Mouse (Mus musculus) heart, embryonic 13.5 days (tissue): ENCODE results near the gene Snx12. TPM values are rescaled to one million over a fixed set of nuclear protein-coding genes. Genes with fewer than 3 reads are reported as not detected.

ENCODE experiments used
- ATAC-seq: fragments of 200-750 bp; cut with Nextera tagmentation; 2 replicates; pipeline ENCODE4 v1.8.0; 2017; ENCODE audit warnings: moderate TSS enrichment; ENCODE audit not compliant: insufficient number of reproducible peaks, low FRiP score, low TSS enrichment; ENCODE audit errors: extremely low read depth
- H3K27ac ChIP-seq: fragments of 300-500 bp; sonication (generic); replicated peaks from 2 replicates; pipeline ENCODE4 v1.5.1; 2015; ENCODE audit warnings: moderate library complexity, mild to moderate bottlenecking, inconsistent platforms
- H3K27me3 ChIP-seq: fragments of 300-500 bp; sonication (generic); replicated peaks from 2 replicates; pipeline ENCODE4 v1.6.1; 2015; ENCODE audit warnings: mild to moderate bottlenecking, inconsistent platforms
- H3K36me3 ChIP-seq: fragments of 300-500 bp; sonication (generic); 2 replicates; pipeline ENCODE4 v1.6.1; 2015; ENCODE audit warnings: mild to moderate bottlenecking, inconsistent platforms
- H3K4me1 ChIP-seq: fragments of 300-500 bp; sonication (generic); 2 replicates; pipeline ENCODE4 v1.6.1; 2015; ENCODE audit warnings: inconsistent platforms
- H3K4me2 ChIP-seq: fragments of 300-500 bp; sonication (generic); 2 replicates; pipeline ENCODE4 v1.6.1; 2015; ENCODE audit warnings: inconsistent platforms, mild to moderate bottlenecking, moderate library complexity
- H3K4me3 ChIP-seq: fragments of 300-500 bp; sonication (generic); 2 replicates; pipeline ENCODE4 v1.5.1; 2015; ENCODE audit warnings: moderate library complexity, mild to moderate bottlenecking, inconsistent platforms
- H3K9ac ChIP-seq: fragments of 300-500 bp; sonication (generic); 2 replicates; pipeline ENCODE4 v1.6.1; 2015; ENCODE audit warnings: inconsistent platforms, mild to moderate bottlenecking, moderate library complexity
- H3K9me3 ChIP-seq: fragments of 300-500 bp; sonication (generic); 2 replicates; pipeline ENCODE4 v1.6.1; 2016; ENCODE audit warnings: inconsistent platforms
- WGBS: fragments of 180-500 bp; shearing (Covaris S2); methylation state at CpG from one replicate; pipeline ENCODE4 v1.1.7; 2015; ENCODE audit warnings: mixed read lengths; 5-methylcytosine and 5-hydroxymethylcytosine counted together
- polyA plus RNA-seq: library from polyadenylated mRNA; unstranded; fragments of >200 nt; fragmentation: Nextera tagmentation; extraction: Ambion mirVana; gene quantifications from 2 replicates; pipeline ENCODE4 v1.2.1, GENCODE M21; 2015

Snx12 gene
- polyA plus RNA-seq, result 41.2 and 42.5 TPM in 2 replicates

DNA sequence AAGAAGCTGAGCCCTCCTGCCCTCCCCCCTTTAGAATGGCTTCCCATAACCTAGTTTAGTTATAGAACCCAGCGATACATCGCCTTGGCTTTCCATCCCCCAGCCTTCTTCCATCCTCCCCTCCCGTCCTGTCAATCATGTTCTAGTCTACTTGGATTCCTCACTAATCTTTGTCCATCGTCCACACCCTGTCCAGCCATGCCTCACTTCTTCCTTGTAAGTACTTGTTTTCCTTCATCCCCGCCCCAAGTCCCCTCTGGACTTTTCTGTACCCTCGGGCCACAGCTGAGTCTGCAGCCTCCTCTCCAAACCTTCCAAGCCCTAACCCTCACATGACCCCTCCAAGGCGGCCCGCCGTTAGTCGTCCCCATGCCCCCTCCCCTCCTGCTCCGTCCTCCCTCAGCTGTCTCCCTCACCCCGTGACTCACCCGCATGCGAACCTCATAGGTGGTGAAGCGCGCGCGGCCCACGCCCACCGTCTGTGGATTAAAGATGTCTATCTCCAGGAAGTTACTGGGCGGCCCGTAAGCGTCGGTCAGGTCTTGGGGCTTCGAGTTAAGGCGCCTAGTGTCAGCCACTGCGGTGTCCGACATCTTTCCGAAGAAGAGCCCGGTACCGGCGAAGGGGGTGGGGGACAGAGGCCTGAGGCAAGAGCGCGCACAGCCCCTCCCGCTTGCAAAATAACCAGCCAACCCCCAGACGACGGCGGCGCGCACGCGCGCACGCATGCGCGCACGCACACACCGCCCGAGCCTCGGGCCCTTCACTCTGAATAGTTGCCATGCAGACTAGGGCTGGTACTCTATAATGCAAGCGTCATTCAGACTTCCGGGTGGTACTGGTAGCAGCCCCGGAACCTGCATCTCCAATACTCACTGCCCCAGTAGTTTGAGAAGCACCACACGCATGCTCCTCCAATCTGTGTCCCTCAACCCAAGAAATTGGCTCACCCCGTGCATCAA, at the start of gene Snx12:
TSS of gene Snx12 (minus strand) at position 730 of the 962 bp plus-strand sequence.
- H3K27me3 ChIP-seq, result peaks cover 2% of the 10 kb centered on the region
- H3K4me3 ChIP-seq, result peak within 1 kb of the TSS; percentile 66
- H3K36me3 ChIP-seq, result no peaks in the 10 kb centered on the region
- H3K9ac ChIP-seq, result peak within 1 kb of the TSS; percentile 82
- H3K9me3 ChIP-seq, result no peaks in the 10 kb centered on the region
- peak; percentile 83 for ATAC-seq
- H3K4me1 ChIP-seq, result peaks cover 9% of the 10 kb centered on the region
- H3K4me2 ChIP-seq, result peak within 1 kb of the TSS; percentile 70
- WGBS, result 13% methylated on average over 55 of the region's 55 CpGs
- H3K27ac ChIP-seq, result peak within 1 kb of the TSS; percentile 80

DNA sequence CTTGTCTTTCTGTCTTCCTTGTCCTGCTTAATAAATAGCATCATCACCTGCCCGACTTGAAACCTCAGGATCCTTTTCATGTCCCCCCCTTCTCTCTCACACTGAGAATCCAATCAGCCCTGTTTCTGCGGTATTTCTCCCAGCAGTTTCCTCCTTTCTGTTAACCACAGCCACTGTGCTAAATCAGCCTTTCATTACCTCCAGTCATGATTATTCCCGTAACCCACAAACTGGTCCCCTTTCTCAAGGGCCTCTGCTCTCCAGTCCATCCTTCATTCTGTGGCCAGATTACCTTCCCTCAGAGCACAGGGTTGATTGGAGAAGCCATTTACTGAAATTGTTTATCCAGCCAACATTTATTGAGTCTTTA, 46.4 kb upstream of the Snx12 start, which contains the start of gene Gm20489:
TSS of gene Gm20489 (minus strand) at position 269 of the 370 bp plus-strand sequence.
- peak within 1 kb of the TSS; percentile 35 for H3K4me2 ChIP-seq
- H3K27me3 ChIP-seq, result peaks cover 14% of the 10 kb centered on the region
- no peaks in the 10 kb centered on the region for H3K36me3 ChIP-seq
- H3K4me1 ChIP-seq, result peaks cover 9% of the 10 kb centered on the region
- WGBS, result 48% methylated on average over 3 of the region's 3 CpGs
- H3K9ac ChIP-seq, result no peak within 1 kb of the TSS
- ATAC-seq, result no peak
- no peak within 1 kb of the TSS for H3K27ac ChIP-seq
- peak within 1 kb of the TSS; percentile 14; the same call in 1 of the 2 replicates for H3K4me3 ChIP-seq
- H3K9me3 ChIP-seq, result no peaks in the 10 kb centered on the region

DNA sequence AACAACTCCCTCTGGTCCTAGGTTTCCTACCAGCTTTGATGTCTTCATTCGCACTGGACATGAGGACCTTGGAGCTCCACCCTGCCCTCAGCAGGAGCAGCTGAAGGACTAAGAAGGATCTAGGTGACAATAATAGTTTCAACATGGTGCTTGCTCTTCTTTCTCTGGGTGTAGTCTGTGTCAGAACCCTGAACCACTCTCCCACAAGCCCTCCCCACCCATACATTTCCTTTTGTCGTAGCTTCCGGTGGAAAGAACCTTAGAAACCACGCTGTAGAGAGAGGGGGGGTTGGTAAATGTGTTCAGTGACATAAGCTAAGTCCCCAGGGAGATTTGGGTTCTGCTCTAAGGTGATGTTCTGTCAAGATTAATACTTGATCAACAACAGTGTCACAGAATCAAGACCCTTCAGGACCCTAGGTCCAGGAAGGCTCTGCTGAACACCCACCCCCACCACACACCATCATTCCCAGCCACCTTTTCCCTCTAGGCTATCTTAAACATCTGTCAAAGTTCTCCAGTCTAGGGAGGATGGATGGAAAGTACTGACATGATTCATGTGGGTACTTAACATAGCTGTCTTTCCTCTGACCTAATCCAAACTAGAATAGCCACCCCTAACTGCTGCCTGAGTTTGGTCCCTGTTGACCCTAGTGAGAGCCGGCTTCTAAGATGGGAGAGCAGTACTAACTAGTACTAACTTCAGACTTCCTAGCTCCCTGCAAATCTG, 45.8 kb upstream of the Snx12 start, which contains the start of gene Il2rg:
TSS of gene Il2rg (minus strand) at position 231 of the 730 bp plus-strand sequence.
- H3K36me3 ChIP-seq, result no peaks in the 10 kb centered on the region
- ATAC-seq, result no peak
- 41% methylated on average over 5 of the region's 5 CpGs for WGBS
- no peak within 1 kb of the TSS for H3K9ac ChIP-seq
- H3K9me3 ChIP-seq, result no peaks in the 10 kb centered on the region
- H3K4me2 ChIP-seq, result peak within 1 kb of the TSS; percentile 35
- H3K4me3 ChIP-seq, result peak within 1 kb of the TSS; percentile 14
- H3K27me3 ChIP-seq, result peaks cover 9% of the 10 kb centered on the region
- peaks cover 9% of the 10 kb centered on the region for H3K4me1 ChIP-seq
- H3K27ac ChIP-seq, result no peak within 1 kb of the TSS

GRCm38 (mm10) chrX:101266631-101267030, 44.3 kb upstream of the Snx12 start:
- WGBS, result 91% methylated on average over 6 of the region's 6 CpGs
- Histone ChIP-seq H3K4me2 (no peak overlapping the region), H3K9me3 (no peaks in the 10 kb centered on the region), H3K9ac (no peak overlapping the region), H3K4me3 (no peak overlapping the region), H3K27me3 (no peaks in the 10 kb centered on the region; the same call in none of the 2 replicates), H3K4me1 (peaks cover 9% of the 10 kb centered on the region), H3K36me3 (no peaks in the 10 kb centered on the region), H3K27ac (no peak overlapping the region)
- ATAC-seq, result no peak

- Histone ChIP-seq H3K27me3 (no peaks in the 10 kb centered on the region; the same call in none of the 2 replicates), H3K9ac (no peak within 1 kb of the TSS), H3K4me3 (no peak within 1 kb of the TSS), H3K4me2 (no peak within 1 kb of the TSS), H3K27ac (no peak within 1 kb of the TSS), H3K36me3 (peaks cover 2% of the 10 kb centered on the region), H3K9me3 (no peaks in the 10 kb centered on the region), H3K4me1 (peaks cover 23% of the 10 kb centered on the region)
- no peak for ATAC-seq
- WGBS, result 63% methylated on average over 1 of the region's 1 CpGs
Measured at GRCm38 (mm10) chrX:101263892-101264291, 41.5 kb upstream of the Snx12 start, which contains the start of gene Gm614. Gene Gm614, minus strand, starts transcription at chrX:101263992.

DNA sequence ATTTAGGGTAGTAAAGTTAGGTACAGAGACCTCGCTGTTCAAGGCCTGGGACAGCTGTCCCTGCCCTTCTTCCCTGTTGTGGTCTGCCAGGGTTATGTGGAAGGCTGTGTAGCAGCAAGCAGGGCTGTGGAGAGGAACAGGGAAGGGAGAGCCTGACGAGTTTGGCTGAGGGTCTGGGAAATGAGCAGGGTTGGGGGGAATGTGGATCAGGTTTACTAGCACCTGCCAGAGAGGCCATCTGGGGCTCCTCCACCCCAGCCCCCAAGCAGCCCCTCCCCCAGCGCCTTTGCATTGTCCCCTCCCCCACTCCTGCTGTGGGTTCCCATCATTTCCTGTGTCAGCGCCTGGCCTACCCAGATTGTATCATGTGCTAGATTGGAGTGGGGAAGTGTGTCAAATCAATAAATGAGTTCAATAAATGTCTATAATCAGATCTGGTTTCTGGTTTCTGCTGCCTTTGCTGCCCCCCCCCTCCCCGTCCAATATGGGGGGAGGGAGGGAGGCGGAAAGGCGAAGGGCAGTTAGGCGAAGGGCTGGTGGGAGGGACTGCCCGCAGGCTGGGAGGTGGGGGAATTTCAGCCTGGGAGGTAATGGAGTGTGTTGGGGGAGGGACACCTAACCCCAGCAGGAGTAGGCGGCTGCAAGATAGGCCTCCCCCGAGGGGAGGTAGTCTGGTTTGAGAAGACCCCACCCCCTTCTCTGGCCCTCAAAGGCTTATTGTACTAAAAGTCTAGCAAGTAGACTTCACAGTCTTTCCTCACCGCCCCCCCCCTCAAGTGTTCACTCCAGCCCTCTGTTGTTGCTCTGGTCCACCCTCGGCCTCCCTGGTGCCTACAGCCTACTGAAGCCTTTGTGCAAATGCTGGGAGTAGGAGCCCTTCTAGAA, 38.3 kb upstream of the Snx12 start:
- peaks cover 11% of the 10 kb centered on the region for H3K36me3 ChIP-seq
- H3K4me1 ChIP-seq, result peaks cover 23% of the 10 kb centered on the region
- no peak overlapping the region for H3K4me3 ChIP-seq
- peak overlapping the region; percentile 27 for H3K4me2 ChIP-seq
- H3K9me3 ChIP-seq, result no peaks in the 10 kb centered on the region
- H3K27ac ChIP-seq, result peak overlapping the region; percentile 76
- ATAC-seq, result no peak; the same call in 1 of the 2 replicates
- peak overlapping the region; percentile 56; the same call in 1 of the 2 replicates for H3K9ac ChIP-seq
- H3K27me3 ChIP-seq, result peaks cover under 1% of the 10 kb centered on the region; the same call in 1 of the 2 replicates
- 18% methylated on average over 13 of the region's 13 CpGs for WGBS

DNA sequence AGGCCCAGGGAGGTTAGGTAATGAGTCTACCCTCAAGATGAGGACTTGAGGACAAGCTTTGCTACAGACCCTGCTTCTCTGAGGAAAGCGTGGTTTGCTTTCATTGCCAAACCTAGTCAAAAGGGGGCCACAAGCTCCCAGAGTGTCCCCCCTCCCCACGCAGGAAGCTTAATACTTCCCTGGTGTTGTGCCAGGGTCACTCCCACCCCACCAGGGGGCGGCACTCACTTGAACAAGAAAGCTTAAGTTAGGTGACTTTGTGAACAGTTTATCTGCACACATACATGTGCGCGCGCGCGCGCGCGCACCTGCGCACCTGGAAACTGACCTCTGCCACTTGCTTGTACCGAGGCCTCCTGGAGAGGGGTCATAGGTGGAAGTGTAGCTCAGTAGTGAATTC, 34.2 kb upstream of the Snx12 start:
- Histone ChIP-seq H3K4me1 (peaks cover 18% of the 10 kb centered on the region; the same call in 1 of the 2 replicates), H3K27me3 (peaks cover 4% of the 10 kb centered on the region; the same call in 1 of the 2 replicates), H3K4me2 (peak overlapping the region; percentile 73; the same call in 1 of the 2 replicates), H3K9ac (no peak overlapping the region; the same call in 1 of the 2 replicates), H3K4me3 (peak overlapping the region; percentile 64; the same call in 1 of the 2 replicates), H3K9me3 (0 out of 2 replicates have a peak, but pooled peaks cover 6% of the 10 kb centered on the region), H3K36me3 (peaks cover 11% of the 10 kb centered on the region), H3K27ac (no peak overlapping the region)
- WGBS, result 72% methylated on average over 13 of the region's 13 CpGs
- ATAC-seq, result no peak

DNA sequence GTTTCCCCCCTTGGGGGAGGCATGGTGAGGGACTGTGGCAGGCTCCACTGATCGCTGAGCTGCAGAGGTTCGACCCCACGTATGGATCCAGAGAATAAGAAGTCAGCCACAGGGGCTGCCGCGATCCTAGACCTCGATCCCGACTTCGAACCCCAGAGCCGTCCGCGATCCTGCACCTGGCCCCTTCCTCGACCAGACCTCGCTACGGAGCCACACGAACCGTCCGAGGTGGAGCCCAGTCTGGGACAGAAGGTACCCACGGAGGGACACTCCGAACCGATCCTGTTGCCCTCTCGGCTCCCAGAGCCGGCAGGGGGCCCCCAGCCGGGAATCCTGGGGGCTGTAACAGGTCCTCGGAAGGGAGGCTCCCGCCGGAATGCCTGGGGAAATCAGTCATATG, 32.4 kb upstream of the Snx12 start:
- Histone ChIP-seq H3K4me2 (peak overlapping the region; percentile 73), H3K27ac (peak overlapping the region; percentile 70), H3K4me1 (peaks cover 3% of the 10 kb centered on the region; the same call in 1 of the 2 replicates), H3K36me3 (peaks cover 11% of the 10 kb centered on the region), H3K9me3 (0 out of 2 replicates have a peak, but pooled peaks cover 6% of the 10 kb centered on the region), H3K9ac (peak overlapping the region; percentile 83), H3K4me3 (peak overlapping the region; percentile 64), H3K27me3 (peaks cover 4% of the 10 kb centered on the region; the same call in 1 of the 2 replicates)
- WGBS, result 11% methylated on average over 26 of the region's 26 CpGs
- no peak for ATAC-seq

DNA sequence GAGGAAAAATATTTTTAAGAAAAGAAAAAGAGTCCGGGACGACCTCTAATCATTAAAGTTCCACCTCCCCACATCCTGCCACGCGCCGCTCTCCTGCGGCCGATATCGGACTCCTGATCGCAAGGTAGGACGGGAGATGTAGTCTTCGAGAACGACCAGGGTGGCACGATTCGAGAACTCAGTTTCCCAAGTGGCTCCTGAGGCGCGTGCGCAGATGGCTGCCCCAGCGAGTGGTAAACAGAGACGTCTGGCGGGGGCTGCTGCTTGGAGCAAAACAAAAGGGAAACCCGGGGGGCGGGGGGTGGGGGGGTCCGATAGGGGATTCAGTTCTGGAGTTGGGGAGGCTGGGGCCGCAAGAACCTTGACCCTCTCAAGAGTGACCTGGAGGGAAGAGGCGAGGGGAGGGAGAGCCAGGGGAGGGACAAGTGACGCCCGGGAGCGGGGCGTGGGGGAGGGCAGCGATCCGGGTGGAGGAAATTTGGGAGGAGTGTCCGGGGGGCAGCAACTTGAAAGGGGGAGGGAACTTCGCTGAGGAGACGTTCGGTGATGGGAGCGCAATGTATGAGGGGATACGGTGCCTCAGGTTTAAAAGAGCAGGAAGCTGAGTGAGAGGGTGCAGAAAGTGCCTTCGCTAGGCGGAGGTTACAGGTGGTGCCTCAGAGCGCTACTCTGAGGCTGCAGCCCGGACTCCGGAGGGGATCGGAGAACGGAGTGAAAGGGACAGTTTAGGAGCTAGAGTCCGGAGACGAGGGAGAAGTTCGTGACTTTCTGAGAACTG, 31.8 kb upstream of the Snx12 start, which contains the start of gene Foxo4:
TSS of gene Foxo4 (plus strand) at position 577 of the 778 bp plus-strand sequence.
- Histone ChIP-seq H3K9me3 (0 out of 2 replicates have a peak, but pooled peaks cover 6% of the 10 kb centered on the region), H3K4me2 (peak within 1 kb of the TSS; percentile 73), H3K27me3 (peaks cover 4% of the 10 kb centered on the region; the same call in 1 of the 2 replicates), H3K4me3 (peak within 1 kb of the TSS; percentile 64), H3K4me1 (0 out of 2 replicates have a peak, but pooled peaks cover 3% of the 10 kb centered on the region), H3K36me3 (peaks cover 11% of the 10 kb centered on the region), H3K9ac (peak within 1 kb of the TSS; percentile 83), H3K27ac (peak within 1 kb of the TSS; percentile 70)
- ATAC-seq, result peak; percentile 69
- 15% methylated on average over 47 of the region's 47 CpGs for WGBS
